Mouse (Mus musculus) monocyte, adult 5-6 weeks (primary cell): ENCODE results near the gene Mtmr14. TPM values are rescaled to one million over a fixed set of nuclear protein-coding genes. Genes with fewer than 3 reads are reported as not detected.

ENCODE experiments used
- ATAC-seq: fragments of 153-309, 156-312 bp; replicated peaks from 2 replicates; pipeline ENCODE4 v1.8.0; 2017; ENCODE audit warnings: mild to moderate bottlenecking; ENCODE audit not compliant: low TSS enrichment, insufficient number of reproducible peaks, severe bottlenecking, poor library complexity, low FRiP score
- total RNA-seq: library from RNA; stranded (forward); fragments of 200-1000, 200-491, 200-594 nt; gene quantifications from 3 replicates; pipeline ENCODE4 v1.2.3, GENCODE M21; 2017

Mtmr14 gene
- total RNA-seq, 1 experiment from 2014 or later, result 50.3 TPM

GRCm38 (mm10) chr6:113308141-113308540, 70.5 kb downstream of the Mtmr14 start:
- peak; percentile 22; the same call in 1 of the 2 replicates for ATAC-seq

- ATAC-seq, result no peak
Observed at GRCm38 (mm10) chr6:113315972-113316371, 78.3 kb downstream of the Mtmr14 start.

- peak; percentile 93 for ATAC-seq
Observed at GRCm38 (mm10) chr6:113326533-113327315, 89.1 kb downstream of the Mtmr14 start, which contains the start of gene Ogg1. TSS of gene Ogg1 (plus strand) at chr6:113326972.

- ATAC-seq, result no peak
Observed at GRCm38 (mm10) chr6:113329396-113329795, 91.8 kb downstream of the Mtmr14 start.

- peak; percentile 63 for ATAC-seq
Observed at GRCm38 (mm10) chr6:113330547-113330946, 92.9 kb downstream of the Mtmr14 start.

Other genes starting within 250 kb of the Mtmr14 start
- 43.8 to 77.0 TPM (median 65.1 TPM) in 3 replicates for gene Thumpd3, start 191.6 kb upstream of the Mtmr14 start, total RNA-seq
- gene Setd5, start 160.5 kb upstream of the Mtmr14 start, total RNA-seq, result 50.2 to 111 TPM (median 50.6 TPM) in 3 replicates
- gene Lhfpl4, start 42.5 kb upstream of the Mtmr14 start, total RNA-seq, result not detected in 3 replicates
- gene Cpne9, start 44.5 kb downstream of the Mtmr14 start, total RNA-seq, result 0.19 to 0.75 TPM in 2 of 3 replicates, not detected in the other
- gene Brpf1, start 69.3 kb downstream of the Mtmr14 start, total RNA-seq, result 77.8 to 91.4 TPM (median 83.9 TPM) in 3 replicates
- 6.4 to 12.2 TPM (median 9.2 TPM) in 3 replicates for gene Ogg1, start 89.1 kb downstream of the Mtmr14 start, total RNA-seq
- gene Camk1, start 106.1 kb downstream of the Mtmr14 start, total RNA-seq, result 27.9 to 116 TPM (median 103 TPM) in 3 replicates
- gene Tada3, start 140.0 kb downstream of the Mtmr14 start, total RNA-seq, result 7.9 to 22.4 TPM (median 9.8 TPM) in 3 replicates
- 296 to 345 TPM (median 318 TPM) in 3 replicates for gene Arpc4, start 140.3 kb downstream of the Mtmr14 start, total RNA-seq
- gene Ttll3, start 151.4 kb downstream of the Mtmr14 start, total RNA-seq, result 12.9 to 26.5 TPM (median 15.3 TPM) in 3 replicates
- gene Rpusd3, start 181.5 kb downstream of the Mtmr14 start, total RNA-seq, result 0.96 to 6.9 TPM (median 4.4 TPM) in 3 replicates
- not detected in 3 replicates for gene Cidec, start 197.9 kb downstream of the Mtmr14 start, total RNA-seq
- gene Jagn1, start 204.7 kb downstream of the Mtmr14 start, total RNA-seq, result 6.8 to 22.3 TPM (median 21.0 TPM) in 3 replicates
- gene Il17re, start 220.6 kb downstream of the Mtmr14 start, total RNA-seq, result not detected in 3 replicates
- gene Il17rc, start 233.6 kb downstream of the Mtmr14 start, total RNA-seq, result not detected in 3 replicates
- gene Creld1, start 245.5 kb downstream of the Mtmr14 start, total RNA-seq, result 0.85 to 6.1 TPM (median 3.4 TPM) in 3 replicates